Mouse (Mus musculus) neural tube, embryonic 10.5 days (tissue): ENCODE data around the gene Izumo3.
"Not testable (repeated sequence)": the region's sequence is repeated elsewhere in the genome, so short reads cannot be mapped to it uniquely, and the experiment has no call there.

Source experiments
- DNase-seq: peaks from one replicate; pipeline ENCODE4 v3.0.0-alpha.2; 2017; ENCODE audit warnings: low spot score; ENCODE audit errors: extremely low spot score

The Izumo3 gene

DNA sequence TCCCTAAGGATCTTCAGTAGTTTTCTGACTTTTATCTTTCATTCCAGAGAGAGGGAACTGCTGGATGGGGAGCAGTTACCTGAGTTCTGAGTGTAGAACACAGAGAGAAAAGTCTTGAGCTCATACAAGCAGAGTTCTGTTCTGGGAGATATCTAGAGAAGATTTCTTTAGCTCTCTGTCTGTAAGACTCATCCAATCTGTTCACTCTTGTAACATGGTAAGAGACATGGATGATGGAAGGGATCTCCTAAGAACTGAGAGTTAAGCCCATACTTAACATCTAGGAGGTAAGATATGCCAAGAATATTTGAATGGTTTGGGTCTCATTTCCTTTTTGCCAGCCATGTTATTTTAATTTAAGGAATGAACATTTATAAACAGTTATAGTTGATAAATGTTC, at the start of gene Izumo3:
Gene Izumo3, minus strand, starts transcription at position 101 of the 400 bp plus-strand sequence.
- no peak for DNase-seq

DNA sequence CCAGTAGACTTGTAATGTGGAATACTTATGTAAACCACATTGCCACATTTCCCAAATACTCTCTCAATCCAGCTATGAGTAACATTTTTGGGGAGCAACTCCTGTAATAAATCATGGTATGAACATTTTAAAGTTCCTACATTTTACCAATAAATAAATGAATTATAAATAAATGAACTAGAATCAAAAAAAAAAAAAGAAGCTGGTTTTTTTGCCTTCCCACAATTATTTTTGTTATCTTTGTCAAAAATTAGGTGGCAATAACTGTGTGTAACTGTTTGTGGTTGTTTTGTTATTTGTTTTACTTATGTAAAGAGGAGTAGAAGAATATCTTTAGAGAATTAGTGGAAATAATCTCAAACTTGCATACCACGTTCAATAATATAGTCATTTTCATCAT, 44.6 kb upstream of the Izumo3 start, which contains the start of gene Gm12666:
Gene Gm12666, minus strand, starts transcription at position 101 of the 400 bp plus-strand sequence.
- not testable (repeated sequence) for DNase-seq

DNA sequence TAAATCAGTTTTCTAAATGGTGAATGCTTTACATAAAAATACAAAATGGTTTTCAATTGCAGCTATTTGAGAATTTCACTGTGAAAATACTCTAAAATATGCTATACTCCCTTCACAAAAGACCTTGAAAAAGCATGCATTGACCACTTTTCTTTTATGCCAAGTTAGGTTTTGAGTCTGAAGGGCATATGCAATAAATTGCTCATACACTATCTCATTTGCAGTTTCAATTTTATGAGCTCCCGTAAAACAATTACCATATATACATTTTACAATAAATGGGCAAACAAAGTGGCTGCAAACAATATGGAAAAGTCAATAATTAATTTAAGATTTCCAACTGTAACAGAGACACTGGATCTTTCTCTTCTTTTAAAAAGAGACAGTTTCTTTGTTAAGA, 5.6 kb upstream of the Izumo3 start:
- no peak for DNase-seq

- no peak for DNase-seq
Observed at GRCm38 (mm10) chr4:92111390-92111988, 35.5 kb downstream of the Izumo3 start.

DNA sequence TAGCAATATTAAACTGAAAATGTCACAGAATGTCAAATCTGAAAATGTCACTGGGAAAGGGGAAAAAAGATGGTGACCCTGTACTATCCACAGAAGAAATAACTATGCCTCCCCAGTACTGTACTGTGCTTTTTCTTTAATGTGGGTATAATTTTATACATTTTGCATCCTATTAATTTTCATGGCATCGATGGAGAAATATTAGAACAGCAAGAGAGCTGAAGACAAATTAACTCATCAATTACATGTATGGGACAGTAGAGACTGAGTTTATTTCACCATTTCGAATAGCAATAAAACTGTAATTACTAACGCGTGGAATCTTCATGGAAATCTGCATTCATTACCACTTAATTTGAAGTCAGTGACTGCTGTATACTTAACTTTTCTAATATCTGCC, 49.6 kb downstream of the Izumo3 start:
- no peak for DNase-seq

DNA sequence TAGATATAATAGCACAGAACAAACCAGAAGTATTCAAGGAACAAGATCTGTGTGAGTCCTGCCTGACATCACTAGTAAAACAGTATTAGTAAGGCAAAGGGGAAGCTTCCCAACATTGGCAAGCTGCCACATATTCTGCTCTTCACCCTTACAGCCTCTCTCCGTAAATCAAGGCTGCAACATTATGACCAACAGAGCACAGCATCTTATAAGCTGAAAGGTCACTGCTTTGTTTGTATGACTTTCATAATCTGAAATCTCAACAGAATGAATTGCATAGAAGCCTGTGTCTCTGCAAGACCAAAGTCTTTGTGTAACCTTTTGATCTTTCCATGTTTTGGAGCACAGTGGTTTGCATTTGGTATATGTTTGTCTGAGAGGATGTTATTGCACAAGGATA, 51.1 kb downstream of the Izumo3 start:
- DNase-seq, result no peak
